Mouse (Mus musculus): ENCODE measurements around the gene LTO1. TPM values are rescaled to one million over a fixed set of nuclear protein-coding genes. Genes with fewer than 3 reads are reported as not detected.

The LTO1 gene
- total RNA-seq, 2 experiments from 2014 or later, result 26.2 to 33.8 TPM

DNA sequence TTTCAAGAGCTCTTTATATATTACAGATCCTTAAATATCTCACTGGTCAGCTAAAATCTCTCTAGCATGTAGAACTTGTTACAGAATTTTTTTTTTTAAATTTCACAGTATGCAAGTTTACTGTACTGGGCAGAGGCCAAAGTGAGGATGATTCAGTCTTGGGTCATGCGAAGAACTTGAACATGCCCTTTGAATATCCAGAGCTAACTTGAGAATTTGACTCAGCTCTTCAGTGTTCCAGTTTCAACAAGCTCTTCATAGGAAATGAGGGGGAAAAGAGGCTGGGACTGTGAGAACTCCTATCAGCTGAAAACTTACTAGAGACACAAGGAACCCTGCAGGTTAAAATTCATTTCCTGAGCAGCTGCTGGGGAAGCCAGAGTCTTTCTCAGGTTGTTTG, 49.0 kb downstream of the LTO1 start:
- Histone ChIP-seq H3K27ac (no peak overlapping the region), H3K4me3 (no peak overlapping the region)
- TF ChIP-seq CTCF (conservative IDR thresholded peaks at IDR 0.05), result no peak
- DNase-seq (ENCODE audit: low spot score in 2 of 2), result no peak

DNA sequence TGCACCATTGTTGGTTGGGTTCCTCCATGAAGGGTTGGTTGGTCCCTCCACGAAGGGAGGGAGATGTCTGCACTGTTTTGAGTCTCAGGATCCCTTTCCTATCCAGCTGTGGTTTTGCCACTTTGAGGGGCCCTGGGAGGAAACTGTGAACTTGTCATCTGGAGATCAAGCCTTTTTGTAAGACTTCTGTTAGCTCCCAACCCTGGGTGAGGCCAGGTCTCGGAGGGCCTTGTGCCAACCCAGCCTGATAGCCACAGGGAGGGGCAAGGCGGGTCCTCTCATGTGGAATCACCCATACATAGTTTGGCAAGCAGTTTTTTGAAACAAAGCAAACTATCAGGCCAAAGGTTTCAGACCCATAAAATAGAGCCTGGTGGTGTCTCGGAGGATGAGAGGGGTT, 49.4 kb downstream of the LTO1 start:
- no peak overlapping the region for H3K27ac ChIP-seq
- no peak for TF ChIP-seq CTCF (conservative IDR thresholded peaks at IDR 0.05)
- H3K4me3 ChIP-seq, result no peak overlapping the region
- DNase-seq (ENCODE audit: low spot score in 2 of 2), result no peak

DNA sequence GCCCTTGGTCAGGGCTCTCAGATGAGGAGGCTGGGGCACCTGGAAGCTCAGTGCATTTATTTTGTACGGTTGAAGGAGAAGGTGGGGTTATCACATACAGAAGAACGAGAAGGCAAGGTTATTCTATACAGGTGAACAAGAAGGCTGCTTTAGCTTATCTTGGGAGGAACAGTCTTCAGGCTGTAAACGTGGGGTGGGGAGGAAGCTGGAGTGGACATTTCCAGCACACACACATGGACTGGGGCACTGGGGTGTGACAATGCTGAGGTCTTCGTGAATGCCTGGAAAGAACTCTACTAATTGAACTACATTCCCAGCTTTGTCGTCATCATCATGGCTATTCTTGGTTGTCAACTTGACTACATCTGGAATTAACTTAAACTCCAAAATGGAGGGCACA, 51.0 kb downstream of the LTO1 start:
- no peak for TF ChIP-seq CTCF (conservative IDR thresholded peaks at IDR 0.05)
- no peak for DNase-seq (ENCODE audit: low spot score in 2 of 2)
- Histone ChIP-seq H3K27ac (no peak overlapping the region), H3K4me3 (no peak overlapping the region)

DNA sequence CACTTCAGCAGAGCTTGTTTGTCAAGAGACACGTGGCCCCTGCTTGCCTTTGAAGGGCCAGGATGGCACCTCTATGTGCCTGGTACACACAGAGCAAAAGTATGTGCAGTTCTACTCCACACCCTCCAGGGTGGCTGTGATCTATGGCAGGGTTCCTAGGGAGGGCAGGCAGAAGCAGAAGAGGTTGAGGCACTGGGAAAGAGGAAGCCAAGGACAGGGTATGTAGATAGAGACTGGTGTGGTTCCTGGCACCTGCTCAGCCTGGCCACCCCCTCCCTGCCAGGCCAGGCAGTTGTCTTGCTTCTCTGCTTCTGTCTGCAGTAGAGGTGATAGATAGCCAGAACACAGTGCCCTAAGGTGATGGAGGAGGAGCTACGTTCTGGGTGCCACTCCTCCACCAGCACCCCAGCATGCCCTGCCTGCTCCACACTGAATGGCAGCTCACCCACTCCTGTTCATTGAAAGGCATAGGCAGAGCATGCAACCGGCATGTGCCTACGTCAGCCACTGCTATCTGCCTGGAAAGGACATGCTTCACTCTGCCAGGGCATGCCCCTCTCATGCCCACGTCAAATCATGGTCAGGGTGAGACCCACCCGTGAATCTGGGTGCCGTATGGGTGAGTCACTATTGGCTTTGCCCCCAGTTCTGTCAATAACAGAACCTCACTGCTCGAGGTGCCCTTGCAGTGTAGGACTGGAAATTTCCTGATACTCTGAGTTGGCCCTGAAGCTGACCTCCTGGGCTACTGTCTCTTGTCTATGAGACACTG, 56.3 kb downstream of the LTO1 start:
- Histone ChIP-seq H3K4me3 (no peak overlapping the region), H3K27ac (no peak overlapping the region)
- TF ChIP-seq CTCF (conservative IDR thresholded peaks at IDR 0.05), result 0 out of 2 replicates have a peak, but pooled peaks have one; percentile 10
- DNase-seq (ENCODE audit: low spot score in 2 of 2), result no peak

DNA sequence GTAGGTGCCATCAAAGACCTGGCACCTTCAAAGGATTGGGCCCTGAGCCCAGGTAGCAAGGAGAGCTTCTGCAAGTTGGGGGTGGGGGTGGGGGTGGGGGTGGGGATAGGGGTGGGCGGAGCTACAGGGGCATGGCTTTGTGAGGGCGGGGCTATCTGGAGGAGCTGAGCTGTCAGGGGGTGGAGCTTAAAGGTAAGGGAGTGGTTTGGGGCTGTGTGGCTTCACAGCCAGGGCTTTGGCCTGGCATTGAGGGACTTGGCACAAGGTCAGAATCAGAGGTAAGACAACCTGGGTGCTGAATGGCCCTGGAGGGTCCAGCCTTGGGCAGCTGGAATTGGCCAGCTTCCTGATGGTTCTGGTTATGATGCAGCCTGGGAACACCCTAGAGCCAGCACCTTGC, 56.9 kb downstream of the LTO1 start:
- Histone ChIP-seq H3K27ac (no peak overlapping the region), H3K4me3 (no peak overlapping the region)
- DNase-seq (ENCODE audit: low spot score in 2 of 2), result no peak
- no peak for TF ChIP-seq CTCF (conservative IDR thresholded peaks at IDR 0.05)

DNA sequence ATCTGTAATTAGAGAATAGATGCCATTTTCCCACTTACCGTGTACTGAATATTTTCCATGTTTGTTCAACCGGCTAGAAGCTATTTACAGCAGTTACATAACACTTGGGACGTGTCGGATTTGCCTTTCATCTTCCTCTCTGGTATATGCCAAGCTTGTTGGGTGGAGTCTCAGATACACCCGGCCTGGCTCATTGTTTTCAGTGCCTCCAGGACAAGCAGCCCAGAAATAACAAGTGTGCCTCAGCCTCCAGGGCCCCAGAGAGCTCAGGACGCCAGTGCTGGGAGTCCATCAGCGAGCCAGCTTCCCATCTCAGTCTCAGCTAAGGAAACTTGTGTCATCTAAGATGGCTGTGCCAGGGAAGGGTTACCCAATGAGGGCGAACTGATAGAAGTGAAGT, 58.6 kb downstream of the LTO1 start:
- TF ChIP-seq CTCF (conservative IDR thresholded peaks at IDR 0.05), result no peak
- no peak for DNase-seq (ENCODE audit: low spot score in 2 of 2)

DNA sequence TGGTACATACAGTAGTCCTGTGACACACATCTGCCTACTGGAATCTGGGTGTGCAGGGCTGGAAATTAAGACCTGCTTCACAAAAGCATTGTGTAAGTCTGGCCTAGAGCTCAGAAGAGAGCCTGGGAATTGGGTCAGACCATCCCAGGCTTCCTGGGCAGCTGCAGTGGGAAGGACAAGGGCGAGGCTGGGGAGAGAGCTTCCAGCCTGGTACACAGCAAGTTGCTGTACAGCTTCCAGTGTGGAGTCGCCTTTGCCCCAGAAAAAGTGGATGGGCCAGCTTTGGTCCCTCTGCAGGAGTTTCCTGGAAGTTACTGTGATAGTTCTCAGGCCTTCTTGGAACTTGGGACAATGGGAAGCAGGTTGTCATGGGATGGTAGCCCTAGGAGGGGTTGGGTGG, 62.2 kb downstream of the LTO1 start:
- no peak overlapping the region for H3K27ac ChIP-seq
- no peak overlapping the region for H3K4me3 ChIP-seq
- no peak for DNase-seq (ENCODE audit: low spot score in 2 of 2)
- TF ChIP-seq CTCF (conservative IDR thresholded peaks at IDR 0.05), result no peak

More for the DNA sequence above, 58.6 kb downstream of the LTO1 start:
- no peak overlapping the region for H3K4me3 ChIP-seq
- no peak overlapping the region for H3K27ac ChIP-seq

DNA sequence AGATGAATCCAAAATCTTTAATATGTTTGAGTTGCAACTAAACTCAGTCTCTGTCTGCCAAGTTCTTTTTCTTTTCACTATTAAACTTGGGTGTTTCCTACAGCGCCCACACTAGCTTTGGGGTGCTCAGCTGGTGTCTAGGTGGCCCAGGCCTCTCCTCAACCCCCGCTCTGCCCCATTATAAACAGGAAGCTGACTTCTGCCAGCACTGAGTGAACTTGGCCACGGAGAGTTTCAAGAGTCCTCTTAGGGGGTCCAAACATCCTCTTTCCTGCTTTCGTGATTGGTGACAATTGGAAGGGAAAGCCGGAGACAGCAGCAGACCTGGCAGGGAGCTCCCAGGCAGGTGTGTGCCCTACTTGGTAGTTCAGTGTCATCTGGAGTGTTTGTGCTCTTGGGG, 64.9 kb downstream of the LTO1 start:
- no peak for TF ChIP-seq CTCF (conservative IDR thresholded peaks at IDR 0.05)
- no peak for DNase-seq (ENCODE audit: low spot score in 2 of 2)
- Histone ChIP-seq H3K27ac (no peak overlapping the region), H3K4me3 (no peak overlapping the region)

Other genes with a start within 250 kb of the LTO1 start
- gene Ano1, start 163.1 kb upstream of the LTO1 start, total RNA-seq (2021), result 1 to 10 TPM; 2.7 to 3.5 TPM
- gene Fgf3, start 77.0 kb upstream of the LTO1 start, total RNA-seq (2021), result under 1 TPM in 1 of 2 experiments, not detected in 1; 0.31 TPM
- gene Fgf4, start 67.7 kb upstream of the LTO1 start, total RNA-seq (2021), result not detected
- not detected for gene Fgf15, start 18.6 kb upstream of the LTO1 start, total RNA-seq (2021)
- 10 to 100 TPM; 43.7 to 48.3 TPM for gene Ccnd1, start 24.8 kb downstream of the LTO1 start, total RNA-seq (2021)

Data from layer of hippocampus, adult 2 months (tissue).